Mouse (Mus musculus): ENCODE measurements around the gene Cd164l2. TPM values are rescaled to one million over a fixed set of nuclear protein-coding genes. Genes with fewer than 3 reads are reported as not detected.
A peak's percentile ranks its signal among the peaks of the same experiment; 100 is the strongest.

The Cd164l2 gene
- polyA plus RNA-seq, 2 experiments: 0.06 TPM; not detected in 1

DNA sequence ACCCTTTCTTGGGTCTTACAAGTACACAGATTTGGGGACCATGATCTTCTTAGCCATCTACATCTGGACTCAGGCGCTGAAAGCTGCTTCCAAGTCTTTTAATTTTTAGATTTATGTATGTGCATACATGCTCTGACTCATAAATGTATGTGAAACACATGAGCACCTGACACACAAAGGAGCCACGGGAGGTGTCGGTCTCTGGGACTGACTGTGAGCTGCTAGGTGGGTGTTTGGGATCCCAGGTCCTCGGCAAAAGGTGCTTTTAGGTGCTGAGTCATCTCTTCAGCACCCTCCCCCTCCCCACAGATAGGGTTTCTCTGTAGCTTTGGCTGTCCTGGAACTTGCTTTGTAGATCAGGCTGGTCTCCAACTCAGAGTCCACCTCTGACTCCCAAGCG lies 51.8 kb downstream of the Cd164l2 start:
- DNase-seq (ENCODE audit: low read depth in 3 of 3, low spot score in 3 of 3): no peak
- H3K27ac ChIP-seq: no peak overlapping the region
- ATAC-seq (ENCODE audit: insufficient read depth): no peak
- H3K9me3 ChIP-seq (ENCODE audit: control insufficient read depth, low read length): no peaks in the 10 kb centered on the region
- TF ChIP-seq EP300 (IDR thresholded peaks at IDR 0.05; ENCODE audit: low read depth) (no peak), CTCF (IDR thresholded peaks at IDR 0.05; ENCODE audit: low read depth) (no peak)
- H3K27me3 ChIP-seq (ENCODE audit: control insufficient read depth, insufficient read depth, low read length): no peaks in the 10 kb centered on the region
- no peak overlapping the region for H3K9ac ChIP-seq (replicated peaks)
- 66% methylated on average over 5 of the region's 5 CpGs for WGBS (ENCODE audit: insufficient replicate concordance)
- peaks cover 27% of the 10 kb centered on the region for H3K36me3 ChIP-seq (replicated peaks; ENCODE audit: control insufficient read depth, insufficient read depth, low read depth)
- H3K4me2 ChIP-seq (ENCODE audit: low read depth): no peak overlapping the region
- H3K4me3 ChIP-seq (ENCODE audit: insufficient read depth in 1 of 2, low read depth in 2 of 2, low read length in 2 of 2): no peak overlapping the region
- H3K4me1 ChIP-seq (replicated peaks; ENCODE audit: control insufficient read depth in 2 of 2, insufficient read depth in 2 of 2, low read length in 1 of 2): no peaks in the 10 kb centered on the region; a peak in 1 of 4 replicates

- peaks cover 34% of the 10 kb centered on the region for H3K36me3 ChIP-seq (replicated peaks; ENCODE audit: control insufficient read depth, insufficient read depth, low read depth)
- no peak overlapping the region for H3K4me2 ChIP-seq (ENCODE audit: low read depth)
- no peaks in the 10 kb centered on the region; a peak in 1 of 4 replicates for H3K4me1 ChIP-seq (replicated peaks; ENCODE audit: control insufficient read depth in 2 of 2, insufficient read depth in 2 of 2, low read length in 1 of 2)
- H3K4me3 ChIP-seq (ENCODE audit: insufficient read depth in 1 of 2, low read depth in 2 of 2, low read length in 2 of 2): no peak overlapping the region
- no peaks in the 10 kb centered on the region for H3K9me3 ChIP-seq (ENCODE audit: control insufficient read depth, low read length)
- 74% methylated on average over 2 of the region's 2 CpGs for WGBS (ENCODE audit: insufficient replicate concordance)
- no peak overlapping the region for H3K27ac ChIP-seq
- DNase-seq (ENCODE audit: low read depth in 3 of 3, low spot score in 3 of 3) (no peak), ATAC-seq (ENCODE audit: insufficient read depth) (no peak)
- no peak overlapping the region for H3K9ac ChIP-seq (replicated peaks)
- H3K27me3 ChIP-seq (ENCODE audit: control insufficient read depth, insufficient read depth, low read length): no peaks in the 10 kb centered on the region
- 0 out of 2 replicates have a peak, but pooled peaks have one; percentile 2 for TF ChIP-seq CTCF (IDR thresholded peaks at IDR 0.05; ENCODE audit: low read depth)
- no peak for TF ChIP-seq EP300 (IDR thresholded peaks at IDR 0.05; ENCODE audit: low read depth)
Measured at GRCm38 (mm10) chr4:133264559-133264958, 52.6 kb downstream of the Cd164l2 start.

DNA sequence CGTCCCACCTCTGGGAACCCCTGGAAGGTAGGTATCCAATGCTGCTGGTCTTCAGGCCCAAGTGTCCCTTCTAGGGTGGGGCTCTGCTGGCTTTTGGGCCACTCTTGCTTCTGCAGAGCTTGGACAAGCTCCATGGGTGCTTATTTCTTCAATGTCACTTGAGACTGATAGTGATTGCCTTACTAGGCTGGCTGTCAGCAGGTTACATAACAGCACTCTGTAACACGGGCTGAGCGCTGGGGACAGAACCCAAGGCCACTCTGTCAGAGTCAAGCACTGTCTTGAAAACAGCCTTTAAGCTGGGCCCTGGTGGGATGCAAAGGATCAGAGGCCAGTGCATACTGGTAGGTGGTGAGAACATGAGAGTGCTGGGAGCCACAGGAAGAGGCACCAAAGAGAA lies 53.4 kb downstream of the Cd164l2 start:
- WGBS (ENCODE audit: insufficient replicate concordance): 85% methylated on average over 3 of the region's 3 CpGs
- H3K27me3 ChIP-seq (ENCODE audit: control insufficient read depth, insufficient read depth, low read length): no peaks in the 10 kb centered on the region
- no peaks in the 10 kb centered on the region; a peak in 1 of 4 replicates for H3K4me1 ChIP-seq (replicated peaks; ENCODE audit: control insufficient read depth in 2 of 2, insufficient read depth in 2 of 2, low read length in 1 of 2)
- no peak overlapping the region for H3K4me3 ChIP-seq (ENCODE audit: insufficient read depth in 1 of 2, low read depth in 2 of 2, low read length in 2 of 2)
- no peak for TF ChIP-seq CTCF (IDR thresholded peaks at IDR 0.05; ENCODE audit: low read depth)
- H3K9me3 ChIP-seq (ENCODE audit: control insufficient read depth, low read length): no peaks in the 10 kb centered on the region
- no peak overlapping the region for H3K9ac ChIP-seq (replicated peaks)
- H3K4me2 ChIP-seq (ENCODE audit: low read depth): no peak overlapping the region
- no peak for ATAC-seq (ENCODE audit: insufficient read depth)
- no peak overlapping the region for H3K27ac ChIP-seq
- no peak for DNase-seq (ENCODE audit: low read depth in 3 of 3, low spot score in 3 of 3)
- H3K36me3 ChIP-seq (replicated peaks; ENCODE audit: control insufficient read depth, insufficient read depth, low read depth): peaks cover 36% of the 10 kb centered on the region

- ATAC-seq (ENCODE audit: insufficient read depth) (no peak), DNase-seq (ENCODE audit: low read depth in 3 of 3, low spot score in 3 of 3) (no peak)
- Histone ChIP-seq H3K9me3 (ENCODE audit: control insufficient read depth, low read length) (no peaks in the 10 kb centered on the region), H3K36me3 (replicated peaks; ENCODE audit: control insufficient read depth, insufficient read depth, low read depth) (peaks cover 36% of the 10 kb centered on the region), H3K9ac (replicated peaks) (no peak overlapping the region), H3K27me3 (ENCODE audit: control insufficient read depth, insufficient read depth, low read length) (no peaks in the 10 kb centered on the region), H3K4me2 (ENCODE audit: low read depth) (no peak overlapping the region), H3K4me3 (ENCODE audit: insufficient read depth in 1 of 2, low read depth in 2 of 2, low read length in 2 of 2) (no peak overlapping the region), H3K4me1 (replicated peaks; ENCODE audit: control insufficient read depth in 2 of 2, insufficient read depth in 2 of 2, low read length in 1 of 2) (no peaks in the 10 kb centered on the region; a peak in 1 of 4 replicates), H3K27ac (no peak overlapping the region)
- TF ChIP-seq EP300 (IDR thresholded peaks at IDR 0.05; ENCODE audit: low read depth) (no peak), CTCF (IDR thresholded peaks at IDR 0.05; ENCODE audit: low read depth) (no peak)
- 82% methylated on average over 4 of the region's 4 CpGs for WGBS (ENCODE audit: insufficient replicate concordance)
Measured at GRCm38 (mm10) chr4:133265759-133266158, 53.8 kb downstream of the Cd164l2 start.

- H3K4me1 ChIP-seq (replicated peaks; ENCODE audit: control insufficient read depth in 2 of 2, insufficient read depth in 2 of 2, low read length in 1 of 2): no peaks in the 10 kb centered on the region; a peak in 1 of 4 replicates
Measured at GRCm38 (mm10) chr4:133266248-133266880, 54.4 kb downstream of the Cd164l2 start.

More at GRCm38 (mm10) chr4:133266248-133266880, 54.4 kb downstream of the Cd164l2 start:
- TF ChIP-seq CTCF (IDR thresholded peaks at IDR 0.05; ENCODE audit: low read depth) (no peak), EP300 (IDR thresholded peaks at IDR 0.05; ENCODE audit: low read depth) (no peak)
- no peak for DNase-seq (ENCODE audit: low read depth in 3 of 3, low spot score in 3 of 3)
- WGBS (ENCODE audit: insufficient replicate concordance): 80% methylated on average over 12 of the region's 12 CpGs
- no peak overlapping the region for H3K4me2 ChIP-seq (ENCODE audit: low read depth)
- no peak overlapping the region for H3K27ac ChIP-seq
- no peak overlapping the region for H3K9ac ChIP-seq (replicated peaks)
- peaks cover 36% of the 10 kb centered on the region for H3K36me3 ChIP-seq (replicated peaks; ENCODE audit: control insufficient read depth, insufficient read depth, low read depth)
- no peaks in the 10 kb centered on the region for H3K9me3 ChIP-seq (ENCODE audit: control insufficient read depth, low read length)
- ATAC-seq (ENCODE audit: insufficient read depth): no peak
- H3K4me3 ChIP-seq (ENCODE audit: insufficient read depth in 1 of 2, low read depth in 2 of 2, low read length in 2 of 2): no peak overlapping the region
- no peaks in the 10 kb centered on the region for H3K27me3 ChIP-seq (ENCODE audit: control insufficient read depth, insufficient read depth, low read length)

Data from liver, embryonic 14.5 days (tissue).